Mouse (Mus musculus) embryo, embryonic 11 days (tissue): ENCODE results near the gene Nisch.

Experiments used
- DNase-seq: peaks from one replicate; pipeline ENCODE4 v3.0.0-alpha.2; 2015

Nisch gene

GRCm38 (mm10) chr14:31129326-31130235 is 87.2 kb downstream of the Nisch start:
- no peak for DNase-seq

GRCm38 (mm10) chr14:31128826-31129219 is 87.9 kb downstream of the Nisch start, which contains the start of gene Smim4:
Smim4 (minus strand) TSS chr14:31128956.
- DNase-seq = peak; percentile 100

GRCm38 (mm10) chr14:31128101-31128825 is 88.5 kb downstream of the Nisch start:
- peak; percentile 53 for DNase-seq

GRCm38 (mm10) chr14:31126826-31127225 is 89.9 kb downstream of the Nisch start:
- no peak for DNase-seq

- peak; percentile 33 for DNase-seq
Measured at GRCm38 (mm10) chr14:31125106-31126075, 91.4 kb downstream of the Nisch start.
